Mouse (Mus musculus) stomach, postnatal 0 days (tissue): ENCODE data around the gene Gtf3c2. TPM values are rescaled to one million over a fixed set of nuclear protein-coding genes. Genes with fewer than 3 reads are reported as not detected.

Source experiments
- ATAC-seq: fragments of 200-750 bp; cut with Nextera tagmentation; 2 replicates; pipeline ENCODE4 v1.8.0; 2017; ENCODE audit not compliant: low FRiP score, low TSS enrichment
- DNase-seq: peaks from one replicate; pipeline ENCODE4 v3.0.0-alpha.2; 2016; ENCODE audit warnings: low spot score
- H3K27ac ChIP-seq: fragments of 300-500 bp; sonication (generic); replicated peaks from 2 replicates; pipeline ENCODE4 v1.5.1; 2014; ENCODE audit warnings: mild to moderate bottlenecking, control low read depth
- H3K27me3 ChIP-seq: fragments of 300-500 bp; sonication (generic); 2 replicates; pipeline ENCODE4 v1.6.1; 2014; ENCODE audit warnings: low read length; ENCODE audit not compliant: control insufficient read depth, insufficient read depth
- H3K36me3 ChIP-seq: fragments of 300-500 bp; sonication (generic); 2 replicates; pipeline ENCODE4 v1.6.1; 2014; ENCODE audit warnings: low read length, mixed read lengths; ENCODE audit not compliant: control insufficient read depth, insufficient read depth
- H3K4me1 ChIP-seq: fragments of 300-500 bp; sonication (generic); replicated peaks from 2 replicates; pipeline ENCODE4 v1.6.1; 2014; ENCODE audit warnings: antibody characterized with exemption; ENCODE audit not compliant: control insufficient read depth, insufficient read depth
- H3K4me2 ChIP-seq: fragments of 300-500 bp; sonication (generic); replicated peaks from 2 replicates; pipeline ENCODE4 v1.6.1; 2014; ENCODE audit warnings: low read depth, mild to moderate bottlenecking, control low read depth, moderate library complexity
- H3K4me3 ChIP-seq: fragments of 300-500 bp; sonication (generic); 2 replicates; pipeline ENCODE4 v1.5.1; 2014; ENCODE audit warnings: low read depth, low read length, control low read depth
- H3K9ac ChIP-seq: fragments of 300-500 bp; sonication (generic); 2 replicates; pipeline ENCODE4 v1.6.1; 2014; ENCODE audit warnings: mild to moderate bottlenecking, low read length, control low read depth, mixed read lengths
- H3K9me3 ChIP-seq: fragments of 300-500 bp; sonication (generic); 2 replicates; pipeline ENCODE4 v1.6.1; 2016; ENCODE audit warnings: low read length; ENCODE audit not compliant: control insufficient read depth
- CTCF ChIP-seq: IDR thresholded peaks from 2 replicates; pipeline ENCODE4 v1.5.1; 2016; ENCODE audit warnings: antibody characterized with exemption, low read depth, mild to moderate bottlenecking, moderate library complexity
- EP300 ChIP-seq: optimal IDR thresholded peaks from 2 replicates; pipeline ENCODE3; 2016; ENCODE audit warnings: antibody characterized with exemption
- WGBS: fragments of 180-500 bp; shearing (Covaris S2); extraction: QIAGEN DNeasy Blood & Tissue Kit; methylation state at CpG from one replicate; pipeline ENCODE4 v1.1.7; 2014; 5-methylcytosine and 5-hydroxymethylcytosine counted together
- polyA plus RNA-seq: library from polyadenylated mRNA; unstranded; fragments of >200 nt; fragmentation: Nextera tagmentation; extraction: Ambion mirVana; gene quantifications from 2 replicates; pipeline ENCODE4 v1.2.1, GENCODE M21; 2015

Gtf3c2 gene
- polyA plus RNA-seq, 1 experiment from 2014 or later = 19.9 TPM

DNA sequence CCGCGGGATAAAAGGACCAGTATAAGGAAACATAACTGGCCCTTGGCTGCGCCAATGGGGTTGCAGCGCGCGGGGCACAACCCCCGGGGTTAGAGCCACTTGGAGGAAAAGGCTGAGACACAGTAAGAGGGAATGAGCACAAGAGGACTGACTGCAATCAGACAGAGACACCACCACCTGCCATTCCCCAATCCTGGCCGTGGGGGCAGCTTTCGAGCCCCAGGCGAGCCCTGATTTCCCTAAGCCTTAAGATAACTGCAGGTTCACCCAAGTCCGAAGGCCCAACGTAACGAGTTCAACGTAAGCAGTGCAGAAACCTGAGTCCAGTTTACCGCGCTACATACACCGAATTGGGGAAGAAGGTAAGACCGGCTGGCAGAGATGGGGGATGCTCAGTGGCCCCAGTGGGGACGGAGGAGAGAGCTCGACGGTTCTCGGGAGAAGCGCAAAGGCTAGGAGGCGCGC is 611 bp downstream of the Gtf3c2 start:
- peak overlapping the region; percentile 74 for H3K9ac ChIP-seq
- H3K9me3 ChIP-seq = no peaks in the 10 kb centered on the region
- H3K36me3 ChIP-seq = peaks cover under 1% of the 10 kb centered on the region; the same call in 1 of the 2 replicates
- ATAC-seq (peak; percentile 48), DNase-seq (peak; percentile 47)
- H3K4me2 ChIP-seq = peak overlapping the region; percentile 81
- H3K4me1 ChIP-seq = no peaks in the 10 kb centered on the region
- peak overlapping the region; percentile 86 for H3K4me3 ChIP-seq
- H3K27me3 ChIP-seq = no peaks in the 10 kb centered on the region
- TF ChIP-seq CTCF (no peak), EP300 (no peak)
- H3K27ac ChIP-seq = peak overlapping the region; percentile 97
- under 1% methylated on average over 25 of the region's 25 CpGs for WGBS

DNA sequence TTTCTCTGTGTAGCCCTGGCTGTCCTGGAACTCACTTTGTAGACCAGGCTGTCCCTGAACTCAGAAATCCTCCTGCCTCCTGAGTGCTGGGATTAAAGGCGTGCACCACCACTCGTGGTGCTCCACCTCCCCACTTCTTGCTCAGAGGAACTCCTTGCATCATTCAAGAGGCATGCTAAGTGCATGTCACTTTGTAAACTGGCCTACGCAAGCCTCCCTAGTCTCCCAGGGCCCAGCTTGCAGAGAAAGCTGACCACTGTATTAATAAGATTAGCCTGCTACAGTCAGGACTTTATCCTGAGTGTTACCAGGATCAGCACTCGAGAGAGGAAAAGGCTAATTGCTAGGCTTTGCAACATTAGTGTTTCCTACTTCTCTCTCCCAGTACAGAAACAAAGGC is 11.3 kb downstream of the Gtf3c2 start:
- WGBS = 90% methylated on average over 4 of the region's 4 CpGs
- H3K4me1 ChIP-seq = no peaks in the 10 kb centered on the region
- TF ChIP-seq EP300 = no peak
- TF ChIP-seq CTCF = no peak
- DNase-seq = no peak
- H3K9ac ChIP-seq = no peak overlapping the region
- no peak overlapping the region for H3K27ac ChIP-seq
- H3K36me3 ChIP-seq = peaks cover 40% of the 10 kb centered on the region
- no peak for ATAC-seq
- H3K9me3 ChIP-seq = no peaks in the 10 kb centered on the region
- H3K27me3 ChIP-seq = no peaks in the 10 kb centered on the region
- H3K4me2 ChIP-seq = no peak overlapping the region
- no peak overlapping the region for H3K4me3 ChIP-seq

DNA sequence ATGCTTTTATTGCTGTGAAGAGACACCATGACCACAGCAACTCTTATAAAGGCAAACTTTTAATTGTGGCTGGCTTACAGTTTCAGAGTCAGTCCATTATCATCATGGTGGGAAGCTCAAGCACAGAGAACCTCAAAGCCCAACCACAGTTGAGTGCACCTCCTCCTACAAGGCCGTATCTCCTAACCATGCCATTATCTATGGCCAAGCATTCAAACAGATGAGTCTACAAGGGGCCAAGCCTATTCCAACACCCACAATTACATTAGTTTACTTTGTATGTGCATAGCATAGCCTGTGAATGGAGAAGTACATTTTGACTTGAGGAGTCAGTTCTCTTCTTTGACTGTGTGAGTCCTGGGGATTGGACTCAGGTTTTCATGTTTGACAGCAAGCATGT is 15.1 kb downstream of the Gtf3c2 start:
- ATAC-seq (no peak), DNase-seq (no peak)
- Histone ChIP-seq H3K4me3 (no peak overlapping the region), H3K27ac (no peak overlapping the region), H3K4me2 (no peak overlapping the region), H3K36me3 (peaks cover 36% of the 10 kb centered on the region), H3K4me1 (no peaks in the 10 kb centered on the region), H3K27me3 (no peaks in the 10 kb centered on the region), H3K9me3 (no peaks in the 10 kb centered on the region), H3K9ac (no peak overlapping the region)
- no peak for TF ChIP-seq EP300
- 100% methylated on average over 1 of the region's 1 CpGs for WGBS

DNA sequence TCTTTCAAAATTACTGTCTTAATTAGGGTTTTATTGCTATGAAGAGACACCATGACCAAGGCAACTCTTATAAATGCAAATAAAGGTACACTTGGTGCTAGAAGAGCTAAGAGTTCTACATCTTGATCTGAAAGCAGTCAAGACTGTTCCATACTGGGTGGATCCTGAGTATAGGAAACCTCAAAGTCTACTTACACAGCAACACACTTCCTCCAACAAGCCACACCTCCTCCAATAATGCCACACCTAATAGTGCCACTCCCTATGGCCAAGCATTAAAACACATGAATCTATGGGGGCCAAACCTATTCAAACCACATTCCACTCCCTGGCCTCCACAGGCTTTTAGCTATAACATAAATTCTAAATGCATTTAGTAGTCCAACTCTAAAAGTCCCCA is 17.5 kb downstream of the Gtf3c2 start:
- no peaks in the 10 kb centered on the region for H3K4me1 ChIP-seq
- H3K9me3 ChIP-seq = no peaks in the 10 kb centered on the region
- TF ChIP-seq CTCF (no peak), EP300 (no peak)
- H3K9ac ChIP-seq = no peak overlapping the region
- ATAC-seq (peak; percentile 83), DNase-seq (no peak)
- H3K27me3 ChIP-seq = no peaks in the 10 kb centered on the region
- no peak overlapping the region for H3K27ac ChIP-seq
- peaks cover 40% of the 10 kb centered on the region for H3K36me3 ChIP-seq
- H3K4me2 ChIP-seq = no peak overlapping the region
- no peak overlapping the region for H3K4me3 ChIP-seq

DNA sequence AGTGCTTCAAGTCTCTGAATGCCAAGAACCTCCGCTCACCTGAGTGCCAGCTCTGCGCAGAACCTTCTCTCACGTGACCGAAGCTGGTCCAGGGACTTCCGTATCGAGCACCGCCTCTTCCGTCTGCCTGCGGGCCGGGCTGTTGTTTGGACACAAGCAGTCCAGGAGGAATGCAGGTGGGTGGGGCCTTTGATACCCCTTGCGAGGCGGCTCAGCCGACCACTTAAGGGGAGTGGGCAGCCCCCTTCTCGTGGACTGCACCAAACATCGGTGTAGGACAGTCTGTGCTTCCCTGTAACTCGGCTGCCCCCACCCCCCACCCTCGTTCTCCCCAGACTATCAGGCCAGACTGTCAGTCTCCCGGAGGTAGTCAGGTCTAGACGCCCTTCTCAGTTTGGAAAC is 25.8 kb downstream of the Gtf3c2 start, which contains the start of gene Mpv17:
Gene Mpv17 (minus strand): TSS at position 100 of the 402 bp plus-strand sequence.
- H3K36me3 ChIP-seq = peaks cover 12% of the 10 kb centered on the region; the same call in 1 of the 2 replicates
- under 1% methylated on average over 19 of the region's 19 CpGs for WGBS

DNA sequence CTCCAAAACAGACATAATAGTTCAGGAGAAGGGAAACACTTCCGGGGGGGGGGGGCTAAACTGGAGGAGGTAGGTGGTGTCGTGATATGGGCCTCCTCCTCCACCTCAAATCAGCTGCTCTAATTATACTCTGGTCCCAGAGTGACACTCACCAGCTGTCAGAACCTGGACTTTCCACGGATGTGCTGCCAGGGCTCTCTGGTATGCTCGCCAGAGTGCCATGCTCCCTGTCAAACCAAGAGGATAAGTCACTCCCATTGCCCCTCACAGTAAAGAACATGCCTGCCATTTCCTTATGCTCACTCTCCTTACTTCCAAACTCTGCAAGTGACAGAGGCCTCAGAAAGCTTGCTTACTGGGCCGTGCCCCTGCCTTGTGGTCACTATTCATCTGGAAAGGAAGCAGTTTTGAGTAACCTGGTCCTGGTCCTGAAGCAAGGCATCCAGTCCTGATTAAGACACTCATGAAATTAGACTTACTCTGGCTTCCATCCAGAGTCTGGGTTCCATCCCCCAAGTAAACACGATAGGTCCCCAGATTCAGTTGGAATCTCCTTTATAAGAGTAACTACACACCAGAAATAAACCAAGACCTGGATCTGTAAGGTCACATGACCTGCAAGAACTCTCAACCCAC is 26.3 kb downstream of the Gtf3c2 start:
- no peak for DNase-seq
- Histone ChIP-seq H3K36me3 (peaks cover 10% of the 10 kb centered on the region; the same call in 1 of the 2 replicates), H3K9me3 (no peaks in the 10 kb centered on the region), H3K27me3 (no peaks in the 10 kb centered on the region), H3K4me2 (peak overlapping the region; percentile 65), H3K4me3 (peak overlapping the region; percentile 64), H3K27ac (no peak overlapping the region), H3K9ac (peak overlapping the region; percentile 76), H3K4me1 (peaks cover 4% of the 10 kb centered on the region; the same call in 1 of the 2 replicates)
- TF ChIP-seq EP300 = no peak
- no peak for TF ChIP-seq CTCF
- peak; percentile 21; the same call in 1 of the 2 replicates for ATAC-seq
- 23% methylated on average over 6 of the region's 6 CpGs for WGBS

More for the DNA sequence above, 25.8 kb downstream of the Gtf3c2 start, which contains the start of gene Mpv17:
- Histone ChIP-seq H3K9me3 (no peaks in the 10 kb centered on the region), H3K27ac (peak within 1 kb of the TSS; percentile 73), H3K4me3 (peak within 1 kb of the TSS; percentile 64), H3K27me3 (no peaks in the 10 kb centered on the region), H3K4me2 (peak within 1 kb of the TSS; percentile 65), H3K9ac (peak within 1 kb of the TSS; percentile 76), H3K4me1 (peaks cover 4% of the 10 kb centered on the region; the same call in 1 of the 2 replicates)
- peak; percentile 89 for DNase-seq
- TF ChIP-seq CTCF (no peak), EP300 (no peak)
- ATAC-seq = peak; percentile 93
